Comparison of ENCODE assay signal across 23 mouse cellular contexts in the genomic region with DNA sequence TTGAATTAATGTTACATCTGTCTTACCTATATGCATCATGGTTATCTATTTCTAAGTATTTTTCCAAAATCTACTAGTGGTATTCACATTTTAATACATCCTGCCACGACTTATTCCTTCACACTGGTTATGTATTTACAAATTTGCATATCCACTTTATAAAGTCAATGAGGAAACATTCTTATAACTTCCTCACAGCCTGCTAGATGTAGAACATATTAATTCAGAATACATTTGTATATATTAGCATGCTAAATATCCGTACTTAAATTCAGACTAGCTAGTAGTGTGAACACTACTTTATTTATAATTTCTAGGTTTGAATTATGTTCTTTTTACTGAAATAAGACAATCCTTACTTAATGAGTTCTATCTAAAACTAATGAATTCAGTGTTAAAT.
DNase-seq lines count a peak whose midpoint lies in the region; ATAC-seq and TF ChIP-seq lines count a peak whose summit lies in the region.
"Had no signal": no experiment of that assay in that cellular context is flagged by ENCODE, and none has a peak within 500 bp of the region (broad histone marks: within the 10 kb centered on the region; RNA-seq: fewer than 3 reads in every experiment).

No protein-coding gene starts in this region.

- no peaks in the 10 kb centered on the region for H3K9me3 ChIP-seq in forebrain, embryonic 13.5 days (replicated peaks)
- H3K9me3 ChIP-seq in forebrain, embryonic 11.5 days (ENCODE audit: control insufficient read depth, low read length), result no peaks in the 10 kb centered on the region
- no peaks in the 10 kb centered on the region for H3K9me3 ChIP-seq in forebrain, embryonic 15.5 days
- H3K9me3 ChIP-seq in forebrain, embryonic 10.5 days, result no peaks in the 10 kb centered on the region
- no peaks in the 10 kb centered on the region for H3K9me3 ChIP-seq in forebrain, postnatal 0 days (ENCODE audit: low read length)
- no peaks in the 10 kb centered on the region for H3K9me3 ChIP-seq in intestine, embryonic 16.5 days (ENCODE audit: control insufficient read depth, low read length)
- H3K9me3 ChIP-seq: embryonic facial prominence, embryonic 10.5 days; embryonic facial prominence, embryonic 12.5 days had no signal

- no peak overlapping the region for H3K9ac ChIP-seq in forebrain, embryonic 13.5 days
- no peak overlapping the region for H3K9ac ChIP-seq in forebrain, embryonic 11.5 days (ENCODE audit: low read length)
- H3K9ac ChIP-seq in forebrain, embryonic 15.5 days (replicated peaks), result no peak overlapping the region
- no peak overlapping the region for H3K9ac ChIP-seq in forebrain, postnatal 0 days
- H3K9ac ChIP-seq in intestine, embryonic 16.5 days (ENCODE audit: low read depth, low read length), result no peak overlapping the region
- H3K9ac ChIP-seq: embryonic facial prominence, embryonic 12.5 days had no signal

- no peaks in the 10 kb centered on the region for H3K4me1 ChIP-seq in forebrain, embryonic 13.5 days
- no peaks in the 10 kb centered on the region for H3K4me1 ChIP-seq in forebrain, embryonic 11.5 days (replicated peaks; ENCODE audit: control insufficient read depth, insufficient read depth, low read length)
- no peaks in the 10 kb centered on the region for H3K4me1 ChIP-seq in forebrain, embryonic 15.5 days
- no peaks in the 10 kb centered on the region for H3K4me1 ChIP-seq in forebrain, embryonic 10.5 days
- no peaks in the 10 kb centered on the region for H3K4me1 ChIP-seq in forebrain, postnatal 0 days (ENCODE audit: insufficient read depth)
- H3K4me1 ChIP-seq in intestine, embryonic 16.5 days (ENCODE audit: control insufficient read depth, insufficient read depth, low read length), result no peaks in the 10 kb centered on the region
- H3K4me1 ChIP-seq: embryonic facial prominence, embryonic 10.5 days; embryonic facial prominence, embryonic 12.5 days had no signal

- TF ChIP-seq POLR2A in brain, embryonic 14.5 days (IDR thresholded peaks at IDR 0.05; ENCODE audit: borderline replicate concordance, extremely low read depth, insufficient read depth, insufficient read length, poor library complexity, severe bottlenecking), result no peak

- no peak for DNase-seq in forebrain, embryonic 11.5 days (ENCODE audit: low spot score)
- DNase-seq in forebrain, embryonic 10.5 days (ENCODE audit: extremely low spot score, low spot score), result no peak
- DNase-seq in brain, embryonic 14.5 days (ENCODE audit: low read depth), result peak; percentile 11
- DNase-seq in forebrain, postnatal 0 days, result no peak
- DNase-seq: adrenal gland, adult 8-10 months; adrenal gland, postnatal 14 days; adrenal gland, postnatal 36 days; B cell, adult 2 months; cerebellum, adult 11 months; cerebellum, adult 2 months; cerebellum, adult 9-10 months; cerebellum, postnatal 10 days; cerebellum, postnatal 25 days had no signal

- H3K27ac ChIP-seq in forebrain, embryonic 13.5 days, result no peak overlapping the region
- H3K27ac ChIP-seq in forebrain, embryonic 11.5 days (ENCODE audit: low read depth, low read length), result no peak overlapping the region
- H3K27ac ChIP-seq in forebrain, embryonic 15.5 days (replicated peaks), result no peak overlapping the region
- no peak overlapping the region for H3K27ac ChIP-seq in forebrain, embryonic 10.5 days
- no peak overlapping the region for H3K27ac ChIP-seq in forebrain, postnatal 0 days (ENCODE audit: low read depth, low read length)
- H3K27ac ChIP-seq in intestine, embryonic 16.5 days (ENCODE audit: low read length), result no peak overlapping the region
- H3K27ac ChIP-seq: embryonic facial prominence, embryonic 10.5 days; embryonic facial prominence, embryonic 12.5 days had no signal

- TF ChIP-seq CTCF in brain, embryonic 14.5 days (IDR thresholded peaks at IDR 0.05; ENCODE audit: borderline replicate concordance, extremely low read depth, insufficient read depth, insufficient read length), result no peak
- no peak for TF ChIP-seq CTCF in forebrain, postnatal 0 days (IDR thresholded peaks at IDR 0.05; ENCODE audit: low read depth)

- no peak overlapping the region for H3K4me2 ChIP-seq in forebrain, embryonic 13.5 days
- no peak overlapping the region for H3K4me2 ChIP-seq in forebrain, embryonic 11.5 days (ENCODE audit: low read depth, low read length, severe bottlenecking)
- H3K4me2 ChIP-seq in forebrain, embryonic 15.5 days (replicated peaks), result no peak overlapping the region
- no peak overlapping the region for H3K4me2 ChIP-seq in forebrain, postnatal 0 days (ENCODE audit: low read depth)
- H3K4me2 ChIP-seq in intestine, embryonic 16.5 days (ENCODE audit: low read depth, low read length), result no peak overlapping the region
- H3K4me2 ChIP-seq: embryonic facial prominence, embryonic 12.5 days had no signal

- H3K27me3 ChIP-seq in forebrain, embryonic 13.5 days, result no peaks in the 10 kb centered on the region
- no peaks in the 10 kb centered on the region for H3K27me3 ChIP-seq in forebrain, embryonic 11.5 days (ENCODE audit: control insufficient read depth, insufficient read depth, low read length)
- H3K27me3 ChIP-seq in forebrain, embryonic 15.5 days, result no peaks in the 10 kb centered on the region
- no peaks in the 10 kb centered on the region for H3K27me3 ChIP-seq in forebrain, embryonic 10.5 days (ENCODE audit: poor library complexity, severe bottlenecking)
- H3K27me3 ChIP-seq in forebrain, postnatal 0 days (ENCODE audit: insufficient read depth, low read length), result no peaks in the 10 kb centered on the region
- no peaks in the 10 kb centered on the region for H3K27me3 ChIP-seq in intestine, embryonic 16.5 days (replicated peaks; ENCODE audit: control insufficient read depth, insufficient read depth, low read length)
- H3K27me3 ChIP-seq: CH12.LX; embryonic facial prominence, embryonic 12.5 days; Patski had no signal

- peak; percentile 78 for ATAC-seq in forebrain, embryonic 13.5 days
- ATAC-seq in forebrain, embryonic 11.5 days (replicated peaks; ENCODE audit: low FRiP score), result no peak
- ATAC-seq in forebrain, embryonic 15.5 days (replicated peaks), result peak; percentile 82
- peak; percentile 62 for ATAC-seq in forebrain, postnatal 0 days
- no peak for ATAC-seq in intestine, embryonic 16.5 days
- ATAC-seq: activated CD4-positive, CD25-positive, alpha-beta regulatory T cell, adult 4 months; CD4-positive, CD25-positive, alpha-beta regulatory T cell, adult 4 months; Patski had no signal

- H3K36me3 ChIP-seq in forebrain, embryonic 13.5 days (ENCODE audit: poor library complexity, severe bottlenecking), result no peaks in the 10 kb centered on the region
- no peaks in the 10 kb centered on the region for H3K36me3 ChIP-seq in forebrain, embryonic 11.5 days (ENCODE audit: control insufficient read depth, insufficient read depth, low read length)
- H3K36me3 ChIP-seq in forebrain, embryonic 15.5 days, result no peaks in the 10 kb centered on the region
- H3K36me3 ChIP-seq in forebrain, embryonic 10.5 days (replicated peaks), result no peaks in the 10 kb centered on the region
- H3K36me3 ChIP-seq in forebrain, postnatal 0 days (ENCODE audit: insufficient read depth), result no peaks in the 10 kb centered on the region
- no peaks in the 10 kb centered on the region for H3K36me3 ChIP-seq in intestine, embryonic 16.5 days (ENCODE audit: control insufficient read depth, insufficient read depth, low read length)
- H3K36me3 ChIP-seq: embryonic facial prominence, embryonic 10.5 days; embryonic facial prominence, embryonic 12.5 days; G1E had no signal

- WGBS in forebrain, embryonic 13.5 days, result 73% methylated on average over 2 of the region's 2 CpGs
- WGBS in forebrain, embryonic 11.5 days, result 91% methylated on average over 2 of the region's 2 CpGs
- WGBS in forebrain, embryonic 15.5 days, result 53% methylated on average over 2 of the region's 2 CpGs
- WGBS in forebrain, embryonic 10.5 days, result 86% methylated on average over 2 of the region's 2 CpGs
- WGBS in forebrain, postnatal 0 days, result 45% methylated on average over 2 of the region's 2 CpGs
- 76% methylated on average over 2 of the region's 2 CpGs for WGBS in intestine, embryonic 16.5 days

- no peak overlapping the region for H3K4me3 ChIP-seq in forebrain, embryonic 13.5 days
- H3K4me3 ChIP-seq in forebrain, embryonic 11.5 days (ENCODE audit: low read depth, low read length), result no peak overlapping the region
- H3K4me3 ChIP-seq in forebrain, embryonic 15.5 days, result no peak overlapping the region
- H3K4me3 ChIP-seq in forebrain, embryonic 10.5 days, result no peak overlapping the region
- no peak overlapping the region for H3K4me3 ChIP-seq in forebrain, postnatal 0 days (ENCODE audit: low read depth, low read length)
- no peak overlapping the region for H3K4me3 ChIP-seq in intestine, embryonic 16.5 days (ENCODE audit: low read length)
- H3K4me3 ChIP-seq: embryonic facial prominence, embryonic 10.5 days; embryonic facial prominence, embryonic 12.5 days had no signal

Comparison
In these comparisons a context has a peak if more than half of its experiments do, and no peak if none do; other contexts are left out.
1. ATAC-seq: peak in forebrain, embryonic 13.5 days (single experiment), forebrain, embryonic 15.5 days (single experiment) and forebrain, postnatal 0 days (single experiment); none in forebrain, embryonic 11.5 days (single experiment) and intestine, embryonic 16.5 days (single experiment).